Mouse (Mus musculus) heart, embryonic 14.5 days (tissue): ENCODE data around the gene Srsf2. TPM values are rescaled to one million over a fixed set of nuclear protein-coding genes. Genes with fewer than 3 reads are reported as not detected.

Source experiments
- ATAC-seq: fragments of 200-750 bp; cut with Nextera tagmentation; 2 replicates; pipeline ENCODE4 v1.8.0; 2017; ENCODE audit warnings: low read depth, moderate TSS enrichment; ENCODE audit not compliant: insufficient number of reproducible peaks, insufficient read depth, low FRiP score
- H3K27ac ChIP-seq, 2 experiments: fragments of 200-500 bp in 1 of 2; fragments of 300-500 bp in 1 of 2; sonication (generic) in 1 of 2; replicated peaks in 1 of 2; 2 replicates each; pipeline ENCODE4 v1.5.1; 2012 to 2014; ENCODE audit warnings: low read depth in 2 of 2, low read length in 2 of 2, control low read depth in 1 of 2, mild to moderate bottlenecking in 1 of 2, mixed read lengths in 1 of 2; ENCODE audit not compliant: control insufficient read depth in 1 of 2, insufficient read depth in 1 of 2
- H3K27me3 ChIP-seq: fragments of 300-500 bp; sonication (generic); 2 replicates; pipeline ENCODE4 v1.6.1; 2014; ENCODE audit warnings: mild to moderate bottlenecking, low read length, control low read depth; ENCODE audit not compliant: control insufficient read depth, insufficient read depth
- H3K36me3 ChIP-seq: fragments of 300-500 bp; sonication (generic); 2 replicates; pipeline ENCODE4 v1.6.1; 2014; ENCODE audit warnings: mild to moderate bottlenecking, control low read depth, low read length, mixed read lengths; ENCODE audit not compliant: control insufficient read depth, insufficient read depth
- H3K4me1 ChIP-seq, 2 experiments: fragments of 200-500 bp in 1 of 2; fragments of 300-500 bp in 1 of 2; sonication (generic) in 1 of 2; 2 replicates each; pipeline ENCODE4 v1.6.1; 2012 to 2014; ENCODE audit warnings: low read length in 2 of 2, control low read depth in 1 of 2, mixed read lengths in 1 of 2; ENCODE audit not compliant: control insufficient read depth in 2 of 2, insufficient read depth in 2 of 2
- H3K4me2 ChIP-seq: fragments of 300-500 bp; sonication (generic); 2 replicates; pipeline ENCODE4 v1.6.1; 2014; ENCODE audit warnings: mild to moderate bottlenecking, low read length
- H3K4me3 ChIP-seq, 2 experiments: fragments of 200-500 bp in 1 of 2; fragments of 300-500 bp in 1 of 2; sonication (generic) in 1 of 2; 2 replicates each; pipeline ENCODE4 v1.5.1; 2012 to 2014; ENCODE audit warnings: low read length in 2 of 2, mild to moderate bottlenecking in 2 of 2, control low read depth in 1 of 2, low read depth in 1 of 2, moderate library complexity in 1 of 2; ENCODE audit not compliant: control insufficient read depth in 1 of 2, insufficient read depth in 1 of 2
- H3K9ac ChIP-seq: fragments of 300-500 bp; sonication (generic); 2 replicates; pipeline ENCODE4 v1.6.1; 2014; ENCODE audit warnings: mild to moderate bottlenecking, low read length
- H3K9me3 ChIP-seq: fragments of 300-500 bp; sonication (generic); 2 replicates; pipeline ENCODE4 v1.6.1; 2016; ENCODE audit warnings: low read length, control low read depth; ENCODE audit not compliant: control insufficient read depth
- WGBS: fragments of 180-500 bp; shearing (Covaris S2); extraction: QIAGEN DNeasy Blood & Tissue Kit; methylation state at CpG from one replicate; pipeline ENCODE4 v1.1.7; 2014; 5-methylcytosine and 5-hydroxymethylcytosine counted together
- polyA plus RNA-seq: library from polyadenylated mRNA; unstranded; fragments of >200 nt; fragmentation: Nextera tagmentation; extraction: Ambion mirVana; gene quantifications from 2 replicates; pipeline ENCODE4 v1.2.1, GENCODE M21; 2014

The Srsf2 gene
- polyA plus RNA-seq, 1 experiment from 2014 or later = 569 TPM

DNA sequence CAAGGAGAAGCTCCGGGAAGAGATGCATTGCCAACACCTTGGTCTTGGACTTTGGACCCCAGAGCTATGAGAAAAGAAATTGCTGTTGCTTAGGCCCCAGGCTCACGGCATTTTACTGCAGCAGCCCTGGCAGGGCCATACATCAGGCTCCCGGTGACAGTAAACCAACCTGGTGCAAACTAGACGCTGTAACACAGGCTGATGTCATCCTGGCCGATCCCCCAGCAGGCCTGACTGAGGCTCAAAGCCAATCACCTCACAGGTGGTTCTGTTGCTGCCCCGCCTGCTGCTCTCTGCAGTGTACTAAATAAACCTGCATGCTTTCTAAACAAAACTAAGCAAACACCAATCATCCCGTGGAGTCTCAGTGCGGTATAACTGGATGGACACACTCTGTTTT is 34.2 kb downstream of the Srsf2 start:
- 55% methylated on average over 8 of the region's 8 CpGs for WGBS
- H3K4me2 ChIP-seq = no peak overlapping the region
- H3K9me3 ChIP-seq = no peaks in the 10 kb centered on the region
- 0 out of 2 replicates have a peak overlapping the region, but pooled peaks have one; percentile 28 for H3K9ac ChIP-seq
- 0 out of 4 replicates have a peak overlapping the region, but pooled peaks of 1 of the 2 experiments have one; percentile 26 for H3K27ac ChIP-seq
- H3K36me3 ChIP-seq = peaks cover 3% of the 10 kb centered on the region; the same call in 1 of the 2 replicates
- no peaks in the 10 kb centered on the region for H3K27me3 ChIP-seq
- no peak overlapping the region for H3K4me3 ChIP-seq
- peaks cover 49 to 63% of the 10 kb centered on the region in 2 experiments for H3K4me1 ChIP-seq
- no peak for ATAC-seq

DNA sequence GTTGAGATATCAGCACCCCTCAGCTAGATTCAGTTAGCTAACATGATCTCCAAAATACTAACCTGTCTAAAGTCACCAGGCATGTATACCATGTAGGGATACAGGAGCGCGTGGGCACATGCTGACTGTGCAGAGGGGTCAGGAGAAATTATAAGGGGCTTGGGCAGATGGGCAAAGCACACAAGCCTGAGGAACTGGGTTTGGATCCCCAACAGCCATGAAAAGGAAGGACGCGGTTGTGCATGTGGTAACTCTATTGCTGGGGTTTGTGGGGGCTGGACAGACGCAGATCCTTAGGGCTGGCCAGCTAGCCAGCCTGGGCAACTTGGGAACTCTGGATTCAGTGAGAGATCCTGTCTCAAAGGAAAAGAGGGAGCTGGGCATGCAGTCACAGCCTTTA is 35.3 kb downstream of the Srsf2 start:
- Histone ChIP-seq H3K27ac (no peak overlapping the region), H3K4me1 (peaks cover 59 to 71% of the 10 kb centered on the region in 2 experiments), H3K36me3 (no peaks in the 10 kb centered on the region), H3K9ac (no peak overlapping the region), H3K9me3 (no peaks in the 10 kb centered on the region), H3K4me2 (no peak overlapping the region), H3K4me3 (no peak overlapping the region), H3K27me3 (no peaks in the 10 kb centered on the region)
- 94% methylated on average over 5 of the region's 5 CpGs for WGBS
- no peak for ATAC-seq

DNA sequence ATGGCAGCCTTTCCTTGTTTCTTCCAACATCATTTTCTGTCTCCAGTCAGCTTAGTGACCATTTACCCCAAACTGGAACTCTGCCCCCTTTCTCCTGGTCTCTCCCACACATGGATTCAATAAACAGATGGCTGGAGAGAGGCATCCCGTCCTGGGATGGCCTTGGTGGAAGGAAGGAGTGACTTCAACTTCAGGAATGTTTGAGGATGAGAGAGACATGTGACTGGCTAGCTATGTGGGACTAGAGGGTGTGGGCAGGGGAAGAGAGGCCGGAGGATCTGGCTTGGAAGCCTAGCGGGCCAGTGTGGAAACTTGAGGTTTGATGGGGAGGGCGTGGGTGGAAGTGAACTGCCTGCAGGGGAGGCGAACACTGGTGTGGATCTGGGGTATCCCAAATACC is 36.1 kb downstream of the Srsf2 start:
- Histone ChIP-seq H3K9me3 (no peaks in the 10 kb centered on the region), H3K27ac (no peak overlapping the region), H3K4me1 (peaks cover 52 to 70% of the 10 kb centered on the region in 2 experiments), H3K4me2 (no peak overlapping the region), H3K36me3 (no peaks in the 10 kb centered on the region), H3K27me3 (no peaks in the 10 kb centered on the region), H3K9ac (no peak overlapping the region), H3K4me3 (no peak overlapping the region)
- WGBS = 53% methylated on average over 5 of the region's 5 CpGs
- ATAC-seq = no peak

DNA sequence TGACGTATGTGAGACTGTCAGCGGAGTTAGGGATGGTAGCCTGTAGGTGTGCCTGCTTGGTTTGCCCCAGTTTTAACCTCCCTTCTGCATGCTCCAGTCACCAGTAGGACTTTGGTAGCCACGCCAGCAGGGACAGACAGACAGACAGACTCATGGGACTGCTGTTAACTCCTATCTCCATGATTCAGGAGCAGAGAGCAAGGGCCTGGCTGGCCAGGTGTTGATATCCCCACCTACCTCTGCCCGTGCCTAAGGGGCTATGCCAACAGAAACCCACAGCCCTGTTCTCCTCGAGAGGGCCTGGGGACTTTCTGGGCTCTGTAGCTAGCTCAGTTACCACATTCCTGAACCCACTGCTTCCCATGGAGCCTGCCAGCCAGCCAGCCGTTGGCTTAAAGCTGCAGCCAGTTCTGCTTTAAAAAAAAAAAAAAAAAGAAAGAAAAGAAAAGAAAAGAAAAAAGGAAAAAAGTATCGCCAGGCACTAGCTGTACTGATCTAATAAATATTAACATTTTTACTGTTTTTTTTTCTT is 37.9 kb downstream of the Srsf2 start:
- H3K4me2 ChIP-seq = peak overlapping the region; percentile 27; the same call in 1 of the 2 replicates
- no peaks in the 10 kb centered on the region for H3K27me3 ChIP-seq
- peaks cover 4% of the 10 kb centered on the region for H3K36me3 ChIP-seq
- no peaks in the 10 kb centered on the region for H3K9me3 ChIP-seq
- no peak overlapping the region for H3K4me3 ChIP-seq
- no peak for ATAC-seq
- peak overlapping the region; percentile 68 to 79 for H3K27ac ChIP-seq
- WGBS = 27% methylated on average over 7 of the region's 7 CpGs
- H3K4me1 ChIP-seq = peaks cover 41 to 63% of the 10 kb centered on the region in 2 experiments
- peak overlapping the region; percentile 47 for H3K9ac ChIP-seq

DNA sequence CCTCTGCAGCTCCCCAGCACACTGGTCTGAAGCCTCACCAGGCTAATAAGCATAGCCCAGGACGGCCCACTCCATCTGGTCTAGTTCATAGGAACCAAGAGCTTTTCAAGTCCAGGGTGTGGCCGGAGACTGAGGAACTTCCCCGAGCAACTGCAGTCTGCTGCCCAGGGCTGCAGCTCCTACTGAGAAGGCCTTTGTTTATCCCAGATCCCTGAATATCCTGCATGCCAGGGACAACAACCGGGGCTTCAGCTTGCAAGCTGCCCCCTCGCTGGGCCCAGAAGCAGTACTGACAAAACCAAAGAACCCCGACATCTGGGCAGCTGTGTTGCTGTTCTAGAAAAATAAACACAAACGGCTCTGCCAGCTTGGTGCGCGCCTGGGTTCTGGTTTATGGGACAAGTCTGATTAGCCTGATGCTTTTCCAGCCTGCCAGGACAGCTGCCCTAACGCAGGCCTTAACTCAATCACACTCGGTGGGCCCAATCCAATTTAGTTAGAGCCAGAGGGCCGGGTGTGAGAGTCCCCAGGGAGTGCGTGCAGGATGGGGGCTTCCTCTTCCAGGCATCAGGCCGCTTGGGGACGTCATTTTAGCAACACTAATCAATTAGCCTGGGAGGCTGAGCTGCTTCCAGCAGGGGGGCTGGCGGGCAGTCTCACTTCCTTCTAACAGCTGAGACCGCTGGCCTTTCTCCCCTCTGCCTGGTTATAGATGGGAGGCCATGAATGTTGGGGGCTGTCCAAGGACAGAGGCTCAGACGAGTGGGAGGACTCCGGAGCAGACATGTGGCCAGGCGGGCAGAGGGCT is 38.6 kb downstream of the Srsf2 start:
- 31% methylated on average over 20 of the region's 20 CpGs for WGBS
- Histone ChIP-seq H3K4me2 (peak overlapping the region; percentile 27; the same call in 1 of the 2 replicates), H3K36me3 (peaks cover 4% of the 10 kb centered on the region), H3K9me3 (no peaks in the 10 kb centered on the region), H3K9ac (peak overlapping the region; percentile 49), H3K4me1 (peaks cover 39 to 57% of the 10 kb centered on the region in 2 experiments), H3K27me3 (no peaks in the 10 kb centered on the region; the same call in 1 of the 2 replicates), H3K27ac (peak overlapping the region; percentile 68 to 79), H3K4me3 (no peak overlapping the region)
- 0 out of 2 replicates have a peak, but pooled peaks have one; percentile 10 for ATAC-seq

DNA sequence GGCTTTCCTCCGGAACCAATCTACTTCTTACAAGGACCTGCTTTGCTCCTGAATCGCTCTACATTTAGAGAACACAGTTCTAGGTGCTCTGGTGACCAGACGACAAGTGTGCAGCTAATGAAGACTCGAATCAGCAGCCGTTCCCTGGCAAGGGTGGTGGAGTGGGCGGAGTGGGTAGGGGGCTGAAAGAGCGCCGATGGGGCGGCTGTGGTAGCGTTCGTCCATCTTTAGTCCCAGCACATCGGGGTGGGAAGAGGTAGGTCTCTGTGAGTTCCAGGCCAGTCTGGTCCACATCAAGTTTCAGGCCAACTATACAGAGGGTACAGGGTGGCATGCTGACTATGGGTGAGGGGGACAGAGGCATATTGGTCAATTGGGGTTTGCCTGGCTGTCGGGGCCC is 39.3 kb downstream of the Srsf2 start:
- H3K36me3 ChIP-seq = peaks cover 9% of the 10 kb centered on the region
- no peak overlapping the region for H3K4me2 ChIP-seq
- ATAC-seq = no peak

DNA sequence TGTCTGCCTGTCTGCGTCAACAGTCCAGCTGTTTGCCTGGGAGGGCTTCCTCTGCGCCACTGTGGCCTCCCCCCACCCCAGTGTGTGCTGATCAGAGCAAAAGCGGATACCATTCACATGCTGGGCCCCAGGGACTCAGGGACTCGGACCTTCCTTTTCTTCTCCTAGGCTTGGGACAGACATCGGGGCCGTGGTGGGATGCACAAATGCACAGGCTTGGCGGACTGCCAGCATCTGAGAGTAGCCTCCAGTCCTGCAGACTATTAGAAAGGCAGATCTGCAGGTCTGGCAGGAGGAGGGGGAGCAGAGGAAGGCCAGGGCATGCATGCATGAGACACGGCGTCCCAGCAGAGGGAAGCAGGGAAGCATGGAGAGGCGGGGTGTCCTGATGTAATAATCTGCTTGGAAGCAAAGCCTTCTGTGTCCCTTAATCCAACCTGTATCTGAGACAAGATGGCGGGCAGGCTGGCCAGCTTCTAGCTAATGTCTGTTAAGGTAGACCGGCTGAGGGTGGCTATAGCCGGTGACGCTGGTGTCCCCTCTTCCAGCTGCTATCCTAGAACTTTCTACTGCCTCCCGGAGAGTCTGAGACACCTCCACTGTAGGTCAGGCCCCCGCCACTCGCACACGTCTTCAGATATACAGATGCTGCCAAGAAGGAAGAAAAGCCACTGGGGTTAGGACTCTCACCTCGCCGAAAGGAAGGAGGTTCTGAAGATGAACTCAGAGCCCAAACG is 39.9 kb downstream of the Srsf2 start:
- peak overlapping the region; percentile 49; the same call in 1 of the 2 replicates for H3K9ac ChIP-seq
- H3K27me3 ChIP-seq = no peaks in the 10 kb centered on the region; the same call in 1 of the 2 replicates
- H3K4me2 ChIP-seq = peak overlapping the region; percentile 9; the same call in 1 of the 2 replicates
- peaks cover 40 to 51% of the 10 kb centered on the region in 2 experiments for H3K4me1 ChIP-seq
- H3K9me3 ChIP-seq = no peaks in the 10 kb centered on the region
- peak overlapping the region; percentile 59 to 68 for H3K27ac ChIP-seq
- peak; percentile 19; the same call in 1 of the 2 replicates for ATAC-seq
- H3K36me3 ChIP-seq = peaks cover 9% of the 10 kb centered on the region
- no peak overlapping the region for H3K4me3 ChIP-seq
- 42% methylated on average over 21 of the region's 21 CpGs for WGBS

More for the DNA sequence above, 39.3 kb downstream of the Srsf2 start:
- Histone ChIP-seq H3K9ac (peak overlapping the region; percentile 49; the same call in 1 of the 2 replicates), H3K4me1 (peaks cover 39 to 51% of the 10 kb centered on the region in 2 experiments), H3K27ac (peak overlapping the region; percentile 68 to 79), H3K4me3 (no peak overlapping the region), H3K27me3 (no peaks in the 10 kb centered on the region; the same call in 1 of the 2 replicates), H3K9me3 (no peaks in the 10 kb centered on the region)
- whole genome bisulfite sequencing = 84% methylated on average over 13 of the region's 13 CpGs
